Comparison of ENCODE assay signal across 9 mouse cellular contexts in the genomic region with DNA sequence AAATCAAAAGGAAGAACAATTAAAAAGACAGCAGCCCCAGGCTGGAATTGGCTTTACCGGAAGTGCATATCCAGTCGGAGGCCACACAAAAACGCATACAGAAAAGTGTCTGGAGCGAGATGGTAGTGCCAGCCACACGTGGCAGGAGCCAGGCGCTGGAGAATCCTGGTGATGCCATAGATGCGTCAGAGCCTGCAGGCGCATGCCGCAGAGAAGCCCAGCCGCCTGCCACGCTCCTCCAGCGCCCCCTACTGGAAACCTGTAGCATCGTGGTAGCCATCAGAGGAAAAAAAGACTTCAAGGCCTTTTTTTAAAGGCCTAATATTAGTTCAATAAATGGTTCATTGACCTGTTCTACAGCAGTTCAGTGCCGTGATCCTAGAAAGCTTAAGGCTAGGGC. TPM values are rescaled to one million over a fixed set of nuclear protein-coding genes. Genes with fewer than 3 reads are reported as not detected.
DNase-seq lines count a peak whose midpoint lies in the region; TF ChIP-seq lines count a peak whose summit lies in the region.
"Had no signal": no experiment of that assay in that cellular context is flagged by ENCODE, and none has a peak within 500 bp of the region (broad histone marks: within the 10 kb centered on the region; RNA-seq: fewer than 3 reads in every experiment).

No protein-coding gene starts in this region.

- TF ChIP-seq CTCF in left cerebral cortex, adult 2 months (IDR thresholded peaks at IDR 0.05), result no peak; the same call in none of the 2 replicates

- H3K4me1 ChIP-seq in midbrain, embryonic 10.5 days, result peaks cover 3% of the 10 kb centered on the region; the same call in 1 of the 2 replicates

- WGBS in midbrain, embryonic 10.5 days, result 11% methylated on average over 14 of the region's 14 CpGs

- H3K36me3 ChIP-seq in midbrain, embryonic 10.5 days, result peaks cover 7% of the 10 kb centered on the region; the same call in 1 of the 2 replicates

- intact Hi-C loops in left cerebral cortex, adult 2 months (cut with DNase I), result loop anchor here (2.0 to 5.0 kb wide), 3 partner anchors 126 to 282 kb away; no protein-coding TSS in a partner anchor

- H3K4me3 ChIP-seq in left cerebral cortex, adult 2 months, result peak overlapping the region; percentile 32; the same call in 1 of the 2 replicates
- H3K4me3 ChIP-seq in midbrain, embryonic 10.5 days, result no peak overlapping the region

- peak; percentile 90 for DNase-seq in NIH3T3 (ENCODE audit: low read depth)
- peak; percentile 82 for DNase-seq in cerebellum, adult 9-11 months
- peak; percentile 55 to 79 for DNase-seq in frontal cortex, postnatal 10 days (ENCODE audit: low spot score in 2 of 2)
- DNase-seq in induced T-regulatory cell, adult 2 months (ENCODE audit: low read depth), result peak; percentile 86
- DNase-seq in left cerebral cortex, adult 2 months (ENCODE audit: extremely low spot score in 1 of 2, low spot score in 2 of 2), result peak; percentile 81 to 88
- peak; percentile 82 for DNase-seq in midbrain, embryonic 10.5 days (ENCODE audit: low spot score)
- peak; percentile 69 to 78 for DNase-seq in right cerebral cortex, postnatal 36 days (ENCODE audit: low spot score in 2 of 2)
- peak; percentile 66 to 75 for DNase-seq in urinary bladder, postnatal 36 days (ENCODE audit: low spot score in 2 of 2)

- peaks cover 13% of the 10 kb centered on the region for H3K9me3 ChIP-seq in midbrain, embryonic 10.5 days (replicated peaks)

- peaks cover 9% of the 10 kb centered on the region for H3K27me3 ChIP-seq in midbrain, embryonic 10.5 days (ENCODE audit: low read depth, poor library complexity, severe bottlenecking)

- peak overlapping the region; percentile 68 for H3K27ac ChIP-seq in left cerebral cortex, adult 2 months
- no peak overlapping the region for H3K27ac ChIP-seq in midbrain, embryonic 10.5 days (replicated peaks)
- H3K27ac ChIP-seq: macrophage had no signal

RNA-seq across cellular contexts. Expression of gene Fbxo17, which starts 10.0 kb away (rescaled TPM):
- 1 to 10 TPM; 1.9 to 2.2 TPM for total RNA-seq in left cerebral cortex, adult 2 months (2021)
- polyA plus RNA-seq in midbrain, embryonic 10.5 days (2016; fragmentation: Nextera tagmentation; extraction: Ambion mirVana), result 9.0 and 9.5 TPM in 2 replicates

RNA-seq across cellular contexts. Expression of gene Mrps12, which starts 15.0 kb away (rescaled TPM):
- 10 to 100 TPM; 58.3 to 69.0 TPM for total RNA-seq in left cerebral cortex, adult 2 months (2021)
- 139 and 147 TPM in 2 replicates for polyA plus RNA-seq in midbrain, embryonic 10.5 days (2016; fragmentation: Nextera tagmentation; extraction: Ambion mirVana)

RNA-seq across cellular contexts. Expression of gene Sars2, which starts 15.2 kb away (rescaled TPM):
- 10 to 100 TPM; 13.0 to 13.9 TPM for total RNA-seq in left cerebral cortex, adult 2 months (2021)
- polyA plus RNA-seq in midbrain, embryonic 10.5 days (2016; fragmentation: Nextera tagmentation; extraction: Ambion mirVana), result 39.9 and 41.8 TPM in 2 replicates

RNA-seq across cellular contexts. Expression of gene Ccer2, which starts 29.4 kb away (rescaled TPM):
- 1 to 10 TPM; 1.0 to 1.9 TPM for total RNA-seq in left cerebral cortex, adult 2 months (2021)
- 0.20 TPM in 1 of 2 replicates, not detected in the other for polyA plus RNA-seq in midbrain, embryonic 10.5 days (2016; fragmentation: Nextera tagmentation; extraction: Ambion mirVana)
- polyA plus RNA-seq: macrophage had no signal

RNA-seq across cellular contexts. Expression of gene Fbxo27, which starts 34.0 kb away (rescaled TPM):
- 10 to 100 TPM; 24.6 to 26.2 TPM for total RNA-seq in left cerebral cortex, adult 2 months (2021)
- 4.9 and 5.8 TPM in 2 replicates for polyA plus RNA-seq in midbrain, embryonic 10.5 days (2016; fragmentation: Nextera tagmentation; extraction: Ambion mirVana)
- polyA plus RNA-seq: macrophage had no signal
